Mouse (Mus musculus): ENCODE data around the gene Map3k4. TPM values are rescaled to one million over a fixed set of nuclear protein-coding genes. Genes with fewer than 3 reads are reported as not detected.

Gene Map3k4
- total and polyA plus RNA-seq, 2 experiments from 2014 or later, result 36.2 to 52.2 TPM

DNA sequence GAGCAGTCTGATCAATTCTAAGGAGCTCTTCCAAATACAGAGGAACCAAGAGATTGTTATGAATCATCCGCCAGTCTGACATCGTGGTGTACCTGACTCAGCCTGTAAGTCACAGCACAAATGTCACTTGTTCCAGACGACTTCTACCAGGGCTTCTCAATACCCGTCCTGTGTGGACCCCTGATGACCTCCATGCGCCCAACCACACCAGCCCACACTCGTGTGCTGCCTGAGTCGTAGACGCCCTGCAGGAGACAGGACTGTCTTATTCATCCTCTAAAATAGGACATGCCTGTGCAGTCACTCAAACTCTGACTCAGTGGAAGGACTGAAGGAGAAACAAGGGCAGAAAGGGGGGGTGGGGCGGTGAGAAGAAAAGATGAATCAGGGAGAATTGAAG is 42.8 kb downstream of the Map3k4 start:
- WGBS, result 55% methylated on average over 9 of the region's 9 CpGs
- no peak overlapping the region for H3K4me3 ChIP-seq (ENCODE audit: low read length)
- TF ChIP-seq CTCF (IDR thresholded peaks at IDR 0.05; ENCODE audit: low read depth), result no peak

GRCm38 (mm10) chr17:12273032-12273431 is 45.6 kb downstream of the Map3k4 start:
- ATAC-seq (no peak), DNase-seq (ENCODE audit: low spot score) (no peak)
- peaks cover 23% of the 10 kb centered on the region for H3K36me3 ChIP-seq (ENCODE audit: insufficient read depth, low read length)
- no peak overlapping the region for H3K4me3 ChIP-seq (ENCODE audit: low read length)
- no peak for TF ChIP-seq CTCF (IDR thresholded peaks at IDR 0.05; ENCODE audit: low read depth)
- H3K4me1 ChIP-seq (ENCODE audit: insufficient read depth, low read length), result no peaks in the 10 kb centered on the region
- H3K4me2 ChIP-seq (ENCODE audit: low read depth, low read length), result no peak overlapping the region
- H3K27me3 ChIP-seq (ENCODE audit: insufficient read depth, low read length), result no peaks in the 10 kb centered on the region
- H3K27ac ChIP-seq, result no peak overlapping the region
- no peak overlapping the region for H3K9ac ChIP-seq (replicated peaks; ENCODE audit: low read length)
- 88% methylated on average over 5 of the region's 5 CpGs for WGBS
- no peaks in the 10 kb centered on the region for H3K9me3 ChIP-seq (ENCODE audit: low read length)

More for the DNA sequence above, 42.8 kb downstream of the Map3k4 start:
- DNase-seq (ENCODE audit: low spot score) (no peak), ATAC-seq (no peak)
- Histone ChIP-seq H3K36me3 (ENCODE audit: insufficient read depth, low read length) (peaks cover 16% of the 10 kb centered on the region), H3K9ac (replicated peaks; ENCODE audit: low read length) (no peak overlapping the region), H3K4me2 (ENCODE audit: low read depth, low read length) (no peak overlapping the region), H3K9me3 (ENCODE audit: low read length) (no peaks in the 10 kb centered on the region), H3K4me1 (ENCODE audit: insufficient read depth, low read length) (no peaks in the 10 kb centered on the region), H3K27ac (no peak overlapping the region), H3K27me3 (ENCODE audit: insufficient read depth, low read length) (no peaks in the 10 kb centered on the region)

DNA sequence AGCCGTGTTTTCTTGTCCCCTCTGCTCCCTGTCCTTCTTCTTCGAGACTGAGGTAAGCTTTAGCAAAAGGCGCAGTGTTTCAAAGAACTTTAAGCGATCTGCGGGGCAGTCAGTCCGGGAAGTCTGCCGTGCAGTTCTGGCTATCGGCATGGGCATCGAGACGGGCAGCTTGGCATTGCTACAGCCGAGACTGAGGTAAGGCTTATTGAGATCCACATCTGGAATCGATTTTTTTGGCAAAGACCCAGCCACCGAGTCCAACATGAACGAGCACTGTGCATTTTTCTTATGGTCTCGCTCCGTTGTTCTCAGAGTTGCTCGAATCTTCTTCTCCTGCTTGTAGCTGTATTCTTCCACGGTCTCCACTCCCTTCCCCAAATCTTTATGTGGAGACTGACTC is 46.8 kb downstream of the Map3k4 start:
- H3K4me2 ChIP-seq (ENCODE audit: low read depth, low read length), result no peak overlapping the region
- no peaks in the 10 kb centered on the region for H3K9me3 ChIP-seq (ENCODE audit: low read length)
- H3K27ac ChIP-seq, result no peak overlapping the region
- no peak overlapping the region for H3K4me3 ChIP-seq (ENCODE audit: low read length)
- WGBS, result 91% methylated on average over 18 of the region's 18 CpGs
- TF ChIP-seq CTCF (IDR thresholded peaks at IDR 0.05; ENCODE audit: low read depth), result no peak
- H3K27me3 ChIP-seq (ENCODE audit: insufficient read depth, low read length), result no peaks in the 10 kb centered on the region
- ATAC-seq, result no peak
- H3K36me3 ChIP-seq (ENCODE audit: insufficient read depth, low read length), result peaks cover 23% of the 10 kb centered on the region
- H3K9ac ChIP-seq (replicated peaks; ENCODE audit: low read length), result no peak overlapping the region
- DNase-seq (ENCODE audit: low spot score), result no peak
- peaks cover 5% of the 10 kb centered on the region; the same call in 1 of the 2 replicates for H3K4me1 ChIP-seq (ENCODE audit: insufficient read depth, low read length)

- H3K4me1 ChIP-seq (ENCODE audit: insufficient read depth, low read length), result peaks cover 9% of the 10 kb centered on the region; the same call in 1 of the 2 replicates
- DNase-seq (ENCODE audit: low spot score) (no peak), ATAC-seq (peak; percentile 21; the same call in 1 of the 2 replicates)
- peaks cover 19% of the 10 kb centered on the region for H3K36me3 ChIP-seq (ENCODE audit: insufficient read depth, low read length)
- no peak for TF ChIP-seq CTCF (IDR thresholded peaks at IDR 0.05; ENCODE audit: low read depth)
- no peak overlapping the region for H3K4me3 ChIP-seq (ENCODE audit: low read length)
- no peaks in the 10 kb centered on the region for H3K9me3 ChIP-seq (ENCODE audit: low read length)
- WGBS, result 71% methylated on average over 10 of the region's 10 CpGs
- H3K9ac ChIP-seq (replicated peaks; ENCODE audit: low read length), result no peak overlapping the region
- H3K4me2 ChIP-seq (ENCODE audit: low read depth, low read length), result no peak overlapping the region
- no peak overlapping the region for H3K27ac ChIP-seq
- no peaks in the 10 kb centered on the region for H3K27me3 ChIP-seq (ENCODE audit: insufficient read depth, low read length)
Measured at GRCm38 (mm10) chr17:12268538-12268937, 50.1 kb downstream of the Map3k4 start.

DNA sequence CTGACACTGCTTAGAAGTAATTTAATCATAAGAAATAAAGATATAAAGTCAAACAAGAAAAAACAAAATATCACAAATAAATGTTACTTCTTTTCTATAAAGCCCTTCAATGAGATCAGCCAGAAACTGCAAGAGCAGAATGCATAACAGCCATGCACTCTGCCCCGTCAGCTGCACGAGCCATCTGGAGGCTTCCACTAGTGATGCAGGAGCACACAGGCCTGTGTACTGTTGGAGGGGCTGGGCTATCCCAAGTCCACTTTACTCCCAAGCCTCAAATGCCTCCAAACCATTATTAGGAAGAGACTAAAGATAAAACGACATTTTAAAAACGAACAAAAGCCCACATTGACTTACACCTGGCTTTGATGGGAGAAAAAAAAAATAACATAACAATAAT is 50.5 kb downstream of the Map3k4 start:
- Histone ChIP-seq H3K9ac (replicated peaks; ENCODE audit: low read length) (no peak overlapping the region), H3K4me1 (ENCODE audit: insufficient read depth, low read length) (peaks cover 9% of the 10 kb centered on the region; the same call in 1 of the 2 replicates), H3K36me3 (ENCODE audit: insufficient read depth, low read length) (peaks cover 19% of the 10 kb centered on the region), H3K27me3 (ENCODE audit: insufficient read depth, low read length) (no peaks in the 10 kb centered on the region), H3K4me3 (ENCODE audit: low read length) (no peak overlapping the region), H3K27ac (no peak overlapping the region), H3K9me3 (ENCODE audit: low read length) (no peaks in the 10 kb centered on the region), H3K4me2 (ENCODE audit: low read depth, low read length) (no peak overlapping the region)
- 65% methylated on average over 4 of the region's 4 CpGs for WGBS
- no peak for TF ChIP-seq CTCF (IDR thresholded peaks at IDR 0.05; ENCODE audit: low read depth)
- DNase-seq (ENCODE audit: low spot score) (peak; percentile 39), ATAC-seq (no peak)

GRCm38 (mm10) chr17:12265969-12266925 is 52.3 kb downstream of the Map3k4 start:
- H3K27ac ChIP-seq, result peak overlapping the region; percentile 74
- no peaks in the 10 kb centered on the region for H3K9me3 ChIP-seq (ENCODE audit: low read length)
- no peaks in the 10 kb centered on the region for H3K27me3 ChIP-seq (ENCODE audit: insufficient read depth, low read length)
- no peak overlapping the region; the same call in 1 of the 2 replicates for H3K9ac ChIP-seq (replicated peaks; ENCODE audit: low read length)
- H3K4me1 ChIP-seq (ENCODE audit: insufficient read depth, low read length), result peaks cover 9% of the 10 kb centered on the region; the same call in 1 of the 2 replicates
- peaks cover 12% of the 10 kb centered on the region for H3K36me3 ChIP-seq (ENCODE audit: insufficient read depth, low read length)
- no peak overlapping the region for H3K4me3 ChIP-seq (ENCODE audit: low read length)
- peak; percentile 63 for TF ChIP-seq CTCF (IDR thresholded peaks at IDR 0.05; ENCODE audit: low read depth)
- WGBS, result 54% methylated on average over 21 of the region's 21 CpGs
- H3K4me2 ChIP-seq (ENCODE audit: low read depth, low read length), result no peak overlapping the region
- ATAC-seq, result peak; percentile 87
- peak; percentile 69 for DNase-seq (ENCODE audit: low spot score)

DNA sequence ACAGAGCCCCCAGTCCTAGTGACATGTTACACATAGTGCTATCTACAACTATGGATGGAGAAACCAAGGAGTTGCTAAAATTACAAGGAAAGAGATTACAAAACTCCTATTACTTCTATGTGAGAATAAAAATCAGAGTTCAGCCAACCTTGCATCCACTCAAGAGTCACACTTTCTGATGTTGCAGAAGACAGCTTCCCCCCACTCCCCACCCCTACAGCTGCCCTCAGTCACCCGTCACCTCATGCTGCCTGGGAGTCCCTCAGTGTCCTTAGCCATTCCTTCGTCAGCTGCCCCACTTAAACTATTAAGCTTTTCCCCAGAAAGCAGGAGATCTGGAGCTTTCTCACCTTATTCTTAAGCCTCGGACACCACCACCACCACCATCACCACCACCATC is 54.3 kb downstream of the Map3k4 start:
- Histone ChIP-seq H3K4me1 (ENCODE audit: insufficient read depth, low read length) (peaks cover 9% of the 10 kb centered on the region; the same call in 1 of the 2 replicates), H3K4me2 (ENCODE audit: low read depth, low read length) (no peak overlapping the region), H3K27ac (no peak overlapping the region), H3K9me3 (ENCODE audit: low read length) (no peaks in the 10 kb centered on the region), H3K36me3 (ENCODE audit: insufficient read depth, low read length) (peaks cover 5% of the 10 kb centered on the region), H3K9ac (replicated peaks; ENCODE audit: low read length) (no peak overlapping the region), H3K27me3 (ENCODE audit: insufficient read depth, low read length) (no peaks in the 10 kb centered on the region), H3K4me3 (ENCODE audit: low read length) (no peak overlapping the region)
- TF ChIP-seq CTCF (IDR thresholded peaks at IDR 0.05; ENCODE audit: low read depth), result no peak
- no peak for DNase-seq (ENCODE audit: low spot score)
- 87% methylated on average over 3 of the region's 3 CpGs for WGBS
- ATAC-seq, result no peak
